Mouse (Mus musculus): ENCODE data around the gene Majin. TPM values are rescaled to one million over a fixed set of nuclear protein-coding genes. Genes with fewer than 3 reads are reported as not detected.

Gene Majin
- total and polyA plus RNA-seq, 3 experiments = not detected

DNA sequence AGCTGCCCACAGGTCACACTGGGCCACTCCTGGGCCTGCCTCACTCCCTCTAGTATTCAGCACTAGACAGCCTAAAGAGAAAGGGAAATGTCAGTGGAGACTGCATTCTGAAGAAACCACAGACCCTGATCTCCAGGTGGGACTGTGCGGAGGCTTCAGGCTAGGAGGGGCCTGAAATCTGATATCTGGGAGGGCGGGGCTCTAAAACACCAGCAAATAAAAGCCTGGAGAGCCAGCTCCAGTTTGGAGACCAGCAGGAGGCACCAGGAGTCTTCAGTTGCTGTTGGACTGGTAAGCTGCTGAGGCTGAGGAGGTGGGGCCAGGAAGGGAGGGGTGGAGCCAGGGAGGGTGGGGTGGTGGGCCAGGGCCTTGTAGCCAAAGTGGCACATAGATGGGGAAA lies 41.9 kb downstream of the Majin start, which contains the start of gene Gpha2:
Gene Gpha2 (plus strand): TSS at position 246 of the 400 bp plus-strand sequence.
- no peak within 1 kb of the TSS for H3K9ac ChIP-seq (ENCODE audit: insufficient read depth, low read depth)
- peaks cover 14 to 32% of the 10 kb centered on the region in 2 experiments for H3K36me3 ChIP-seq (replicated peaks in 1 of 2; ENCODE audit: control insufficient read depth in 1 of 2, insufficient read depth in 1 of 2, low read length in 1 of 2)
- H3K79me2 ChIP-seq (replicated peaks; ENCODE audit: control insufficient read depth, extremely low read depth, insufficient read depth, poor library complexity, severe bottlenecking) = no peaks in the 10 kb centered on the region
- dilution Hi-C loops (cut with MboI; ENCODE audit: extremely low pct_ligation_motif_present, extremely low pct_unique_long_range_greater_than_20kb, low sequenced_read_pairs) (no loop called here), in situ Hi-C loops (cut with MboI; ENCODE audit: low pct_ligation_motif_present, low pct_unique_long_range_greater_than_20kb, low sequenced_read_pairs) (no loop called here)
- no peak for TF ChIP-seq KAT2A (IDR thresholded peaks at IDR 0.05; ENCODE audit: insufficient replicate concordance, low read length)
- no peak for TF ChIP-seq NELFE (IDR thresholded peaks at IDR 0.05; ENCODE audit: low read depth, low read length)
- TF ChIP-seq JUN (IDR thresholded peaks at IDR 0.05; ENCODE audit: insufficient read depth, low read depth, low read length) = no peak
- no peak for TF ChIP-seq MAFK (IDR thresholded peaks at IDR 0.05; ENCODE audit: insufficient replicate concordance, low read length)
- TF ChIP-seq CHD2 (IDR thresholded peaks at IDR 0.05; ENCODE audit: low read length) = no peak
- no peak for TF ChIP-seq TCF12 (IDR thresholded peaks at IDR 0.05; ENCODE audit: low read depth, low read length)
- no peak for TF ChIP-seq POLR2A (IDR thresholded peaks at IDR 0.05; ENCODE audit: low read depth, low read length)
- no peak for TF ChIP-seq RCOR1 (conservative IDR thresholded peaks at IDR 0.05; ENCODE audit: low read depth, low read length)
- no peak for TF ChIP-seq HCFC1 (IDR thresholded peaks at IDR 0.05; ENCODE audit: low read depth, low read length)
- TF ChIP-seq POLR2AphosphoS2 (IDR thresholded peaks at IDR 0.05; ENCODE audit: low read depth, low read length) = no peak
- no peak for TF ChIP-seq ZC3H11A (IDR thresholded peaks at IDR 0.05; ENCODE audit: low read depth, low read length)
- no peaks in the 10 kb centered on the region for H3K9me3 ChIP-seq (replicated peaks; ENCODE audit: low read length)
- H3K4me1 ChIP-seq (ENCODE audit: control insufficient read depth in 1 of 2, insufficient read depth in 2 of 2) = peaks cover 2 to 34% of the 10 kb centered on the region in 2 experiments; a peak in 2 of 4 replicates
- no peak within 1 kb of the TSS for H3K4me2 ChIP-seq (ENCODE audit: insufficient read depth, low read depth, poor library complexity, severe bottlenecking)
- H3K4me3 ChIP-seq (replicated peaks in 1 of 3; ENCODE audit: low read depth in 2 of 3, low read length in 2 of 3, poor library complexity in 1 of 3) = no peak within 1 kb of the TSS
- no peak for DNase-seq (ENCODE audit: extremely low read depth)
- no peaks in the 10 kb centered on the region for H3K27me3 ChIP-seq (replicated peaks)
- H3K27ac ChIP-seq (ENCODE audit: insufficient read depth, low read depth) = no peak within 1 kb of the TSS

DNA sequence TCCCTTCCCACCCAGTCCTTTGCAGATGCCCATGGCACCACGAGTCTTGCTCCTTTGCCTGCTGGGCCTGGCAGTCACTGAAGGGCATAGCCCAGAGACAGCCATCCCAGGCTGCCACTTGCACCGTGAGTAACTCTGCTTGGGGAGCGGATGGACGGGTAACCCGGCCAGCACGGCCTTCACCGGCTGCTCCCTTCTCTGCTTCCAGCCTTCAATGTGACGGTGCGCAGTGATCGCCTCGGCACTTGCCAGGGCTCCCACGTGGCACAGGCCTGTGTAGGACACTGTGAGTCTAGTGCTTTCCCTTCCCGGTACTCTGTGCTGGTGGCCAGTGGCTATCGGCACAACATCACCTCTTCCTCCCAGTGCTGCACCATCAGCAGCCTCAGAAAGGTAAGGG lies 42.6 kb downstream of the Majin start:
- no peak overlapping the region for H3K9ac ChIP-seq (ENCODE audit: insufficient read depth, low read depth)
- in situ Hi-C loops (cut with MboI; ENCODE audit: low pct_ligation_motif_present, low pct_unique_long_range_greater_than_20kb, low sequenced_read_pairs) = no loop called here
- TF ChIP-seq JUND (conservative IDR thresholded peaks at IDR 0.05; ENCODE audit: low read depth, low read length) (no peak), HCFC1 (IDR thresholded peaks at IDR 0.05; ENCODE audit: low read depth, low read length) (no peak), POLR2A (IDR thresholded peaks at IDR 0.05; ENCODE audit: low read depth, low read length) (no peak), NRF1 (IDR thresholded peaks at IDR 0.05; ENCODE audit: low read depth, low read length) (no peak), MEF2A (IDR thresholded peaks at IDR 0.05; ENCODE audit: borderline replicate concordance, low read depth, low read length) (no peak), MYC (IDR thresholded peaks at IDR 0.05; ENCODE audit: low read depth, low read length) (no peak), CTCF (conservative IDR thresholded peaks at IDR 0.05 in 1 of 2, IDR thresholded peaks at IDR 0.05 in 1 of 2; ENCODE audit: low read depth in 2 of 2, low read length in 2 of 2) (no peak), ETS1 (conservative IDR thresholded peaks at IDR 0.05; ENCODE audit: low read depth, low read length) (no peak), JUN (IDR thresholded peaks at IDR 0.05; ENCODE audit: insufficient read depth, low read depth, low read length) (no peak), ZNF384 (IDR thresholded peaks at IDR 0.05; ENCODE audit: low read depth, low read length) (no peak), ELF1 (IDR thresholded peaks at IDR 0.05; ENCODE audit: low read depth, low read length) (no peak), RAD21 (IDR thresholded peaks at IDR 0.05; ENCODE audit: low read depth, low read length) (no peak), MAZ (IDR thresholded peaks at IDR 0.05; ENCODE audit: low read depth, low read length) (no peak), KAT2A (IDR thresholded peaks at IDR 0.05; ENCODE audit: insufficient replicate concordance, low read length) (no peak), IRF4 (IDR thresholded peaks at IDR 0.05; ENCODE audit: low read depth, low read length) (no peak), USF2 (conservative IDR thresholded peaks at IDR 0.05; ENCODE audit: low read depth, low read length) (no peak), POLR2AphosphoS2 (IDR thresholded peaks at IDR 0.05; ENCODE audit: low read depth, low read length) (no peak)
- no peaks in the 10 kb centered on the region for H3K27me3 ChIP-seq (replicated peaks)
- no peaks in the 10 kb centered on the region for H3K79me2 ChIP-seq (replicated peaks; ENCODE audit: control insufficient read depth, extremely low read depth, insufficient read depth, poor library complexity, severe bottlenecking)
- no peak overlapping the region for H3K4me3 ChIP-seq (replicated peaks in 1 of 3; ENCODE audit: low read depth in 2 of 3, low read length in 2 of 3, poor library complexity in 1 of 3)
- H3K36me3 ChIP-seq (replicated peaks in 1 of 2; ENCODE audit: control insufficient read depth in 1 of 2, insufficient read depth in 1 of 2, low read length in 1 of 2) = peaks cover 14 to 32% of the 10 kb centered on the region in 2 experiments
- H3K9me3 ChIP-seq (replicated peaks; ENCODE audit: low read length) = no peaks in the 10 kb centered on the region
- no peak for DNase-seq (ENCODE audit: extremely low read depth)
- dilution Hi-C loops (cut with MboI; ENCODE audit: extremely low pct_ligation_motif_present, extremely low pct_unique_long_range_greater_than_20kb, low sequenced_read_pairs) = no loop called here
- H3K4me1 ChIP-seq (ENCODE audit: control insufficient read depth in 1 of 2, insufficient read depth in 2 of 2) = peaks cover 2 to 32% of the 10 kb centered on the region in 2 experiments; a peak in 2 of 4 replicates
- no peak overlapping the region for H3K4me2 ChIP-seq (ENCODE audit: insufficient read depth, low read depth, poor library complexity, severe bottlenecking)
- H3K27ac ChIP-seq (ENCODE audit: insufficient read depth, low read depth) = no peak overlapping the region

Measured in CH12.LX (cell line).